Mouse (Mus musculus): ENCODE data around the gene Ccl3.

GRCm38 (mm10) chr11:83640141-83640540 is 9.0 kb downstream of the Ccl3 start:
- TF ChIP-seq CTCF (IDR thresholded peaks at IDR 0.05; ENCODE audit: borderline replicate concordance, insufficient read depth, low read length): no peak
- no peak for TF ChIP-seq POLR2A (IDR thresholded peaks at IDR 0.05; ENCODE audit: low read depth, low read length)

All from embryonic fibroblast, embryonic 13.5 days (primary cell).